Mouse (Mus musculus): ENCODE measurements around the gene Ephb4.
A peak's percentile ranks its signal among the peaks of the same experiment; 100 is the strongest.

Gene Ephb4

GRCm38 (mm10) chr5:137349384-137350204 lies at the start of gene Ephb4:
Gene Ephb4 (plus strand): TSS chr5:137350109.
- peak; percentile 75 for DNase-seq (ENCODE audit: low spot score)

DNA sequence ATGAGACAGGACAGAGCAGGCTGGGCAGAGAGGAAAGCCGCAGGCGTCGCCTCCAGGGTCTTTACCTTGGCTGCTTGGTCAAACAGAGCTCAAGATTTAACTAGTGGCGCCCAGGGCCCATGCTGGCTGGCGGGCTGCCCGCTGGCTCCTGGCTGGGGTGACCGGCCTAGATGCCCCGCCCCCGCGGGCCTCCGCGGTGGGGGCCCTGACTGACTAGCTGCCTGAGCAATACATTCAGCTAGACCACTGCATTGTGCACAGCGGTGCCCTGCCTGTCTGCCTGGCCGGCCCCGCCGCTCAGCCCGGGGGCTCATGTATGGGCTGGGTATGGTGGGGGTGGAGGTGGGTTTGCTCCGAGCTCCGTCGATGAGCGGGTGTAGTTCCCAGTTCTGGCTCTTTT lies 48.7 kb upstream of the Ephb4 start:
- no peak for DNase-seq (ENCODE audit: low spot score)

DNA sequence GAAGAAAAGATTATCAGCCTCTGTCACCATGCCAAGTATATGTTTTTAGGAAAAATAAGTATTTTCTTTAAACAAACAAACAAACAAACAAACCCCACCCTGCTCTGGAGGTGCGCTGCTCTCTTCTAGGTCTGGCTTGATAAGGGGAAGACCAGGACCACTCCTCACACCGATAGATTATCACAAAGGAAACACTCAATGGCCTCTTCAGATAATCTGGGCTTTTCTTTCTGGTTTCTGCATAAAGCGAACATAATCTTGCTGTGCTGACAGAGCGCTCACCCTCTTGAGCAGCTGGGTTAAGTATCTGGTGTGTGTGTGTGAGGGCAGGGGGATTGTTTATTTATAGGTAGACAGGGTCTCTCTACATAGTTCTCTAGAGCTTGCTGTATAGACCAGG lies 46.3 kb upstream of the Ephb4 start:
- no peak for DNase-seq (ENCODE audit: low spot score)

GRCm38 (mm10) chr5:137304165-137304564 lies 45.7 kb upstream of the Ephb4 start:
- no peak for DNase-seq (ENCODE audit: low spot score)

- no peak for DNase-seq (ENCODE audit: low spot score)
Measured at GRCm38 (mm10) chr5:137304816-137305215, 45.1 kb upstream of the Ephb4 start.

DNA sequence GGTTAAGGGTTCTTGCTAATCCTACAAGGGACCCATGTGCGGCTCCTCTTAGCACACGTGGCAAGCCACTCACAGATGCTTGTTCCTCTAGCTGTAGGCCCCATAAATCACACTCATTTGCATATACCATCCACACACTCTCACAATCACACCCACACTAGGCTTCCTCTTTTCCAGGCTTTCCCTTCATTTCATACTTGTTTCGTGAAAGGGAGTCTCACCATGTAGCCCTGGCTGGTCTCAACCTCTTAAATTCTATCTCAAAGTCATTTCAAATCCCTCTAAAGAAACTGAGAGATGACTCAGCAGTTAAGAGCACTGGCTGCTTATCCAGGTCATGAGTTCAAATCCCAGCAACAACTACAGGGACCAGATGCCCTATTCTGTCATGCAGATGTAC lies 44.1 kb upstream of the Ephb4 start:
- no peak for DNase-seq (ENCODE audit: low spot score)

DNA sequence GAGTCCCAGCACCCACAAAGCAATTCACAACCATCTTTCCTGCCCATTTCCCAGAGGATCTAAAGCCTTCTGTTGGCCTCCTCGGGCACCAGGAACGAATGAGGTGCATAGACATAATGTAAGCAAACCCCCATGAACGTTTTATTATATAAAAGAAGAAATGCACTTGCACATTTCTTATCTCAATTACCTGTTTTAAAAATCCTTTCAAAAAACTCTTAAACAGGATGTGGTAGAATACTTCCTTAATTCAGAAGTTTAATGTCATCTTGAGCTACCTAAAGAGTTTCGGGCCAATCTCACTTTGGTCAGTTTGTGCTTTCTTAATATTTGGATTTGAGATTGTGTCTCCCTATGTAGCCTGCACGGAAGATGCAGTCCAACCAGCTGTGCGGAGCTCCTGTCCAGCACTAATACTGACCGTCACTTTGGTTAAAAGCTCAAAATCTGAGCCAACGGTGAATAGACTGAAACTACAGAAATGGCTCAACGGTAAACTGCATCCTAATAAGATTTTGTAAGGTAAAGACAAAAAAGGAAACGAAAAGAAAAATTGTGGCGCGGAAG lies 43.4 kb upstream of the Ephb4 start:
- DNase-seq (ENCODE audit: low spot score): no peak

DNA sequence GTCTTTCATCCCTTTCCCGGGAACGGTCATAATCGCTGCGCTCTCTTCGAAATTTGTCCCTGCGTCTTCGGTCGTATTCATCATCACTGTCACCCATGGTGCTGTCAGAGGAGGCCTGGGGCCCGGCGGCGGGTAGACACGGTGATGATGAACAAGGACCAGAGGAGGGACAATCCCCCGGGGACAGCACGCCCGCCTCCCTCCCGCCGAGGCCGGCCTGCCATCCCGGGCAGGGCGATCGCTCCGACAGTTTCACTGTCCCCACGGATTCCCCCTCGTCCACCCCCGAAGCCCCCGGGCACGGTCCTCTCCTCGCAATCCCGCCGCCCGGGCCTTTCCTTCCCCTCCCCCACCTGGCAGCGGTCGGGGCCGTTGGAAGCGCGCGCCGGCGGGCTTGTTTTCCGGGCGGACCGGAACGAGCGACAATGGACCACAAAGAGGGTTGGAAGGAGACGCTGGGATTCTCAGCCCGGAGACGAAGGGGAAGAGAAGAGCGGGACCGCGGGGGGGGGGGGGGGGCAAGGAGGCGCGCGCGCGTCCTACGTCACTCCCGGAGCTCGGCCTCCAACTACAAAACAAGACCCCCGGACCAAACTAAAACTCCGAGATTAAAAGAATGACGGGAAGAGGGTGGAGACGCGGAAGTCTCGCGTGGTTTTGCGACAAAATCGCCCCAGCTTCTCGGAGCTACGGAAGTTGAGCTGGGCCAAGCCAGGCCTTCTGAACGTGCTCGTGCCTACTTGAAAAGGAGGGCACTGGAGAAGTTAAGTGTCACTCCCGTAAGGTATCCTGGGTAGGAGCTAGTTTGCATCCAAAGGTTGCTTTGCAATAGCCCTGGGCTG lies 42.6 kb upstream of the Ephb4 start, which contains the start of gene Srrt:
Srrt (minus strand) TSS at position 604 of the 842 bp plus-strand sequence.
- peak; percentile 65 for DNase-seq (ENCODE audit: low spot score)

DNA sequence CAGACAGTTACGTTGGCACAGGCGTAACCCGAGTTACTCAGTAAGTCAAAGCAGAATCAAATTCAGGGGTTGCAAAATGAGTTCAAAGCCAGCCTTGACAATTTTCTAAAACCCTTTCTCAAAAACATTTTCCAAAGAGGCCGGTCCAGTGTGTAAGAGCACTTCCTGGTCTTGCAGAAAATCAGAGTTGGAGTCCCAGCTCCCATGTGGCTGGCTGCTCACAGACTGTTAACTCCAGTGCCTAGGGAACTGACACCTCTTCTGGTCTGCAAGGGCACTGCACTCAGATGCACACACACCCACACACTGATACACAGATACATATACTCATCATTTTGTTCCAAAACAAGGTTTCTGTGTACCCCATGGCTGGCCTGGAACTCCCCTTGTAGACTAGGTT lies 41.6 kb upstream of the Ephb4 start:
- no peak for DNase-seq (ENCODE audit: low spot score)

GRCm38 (mm10) chr5:137313466-137314192 lies 36.3 kb upstream of the Ephb4 start:
- DNase-seq (ENCODE audit: low spot score): no peak

- peak; percentile 78 for DNase-seq (ENCODE audit: low spot score)
Measured at GRCm38 (mm10) chr5:137314193-137315083, 35.5 kb upstream of the Ephb4 start, which contains the start of gene Trip6. Gene Trip6 (minus strand): TSS chr5:137314404.

- no peak for DNase-seq (ENCODE audit: low spot score)
Measured at GRCm38 (mm10) chr5:137315084-137315903, 34.6 kb upstream of the Ephb4 start.

DNA sequence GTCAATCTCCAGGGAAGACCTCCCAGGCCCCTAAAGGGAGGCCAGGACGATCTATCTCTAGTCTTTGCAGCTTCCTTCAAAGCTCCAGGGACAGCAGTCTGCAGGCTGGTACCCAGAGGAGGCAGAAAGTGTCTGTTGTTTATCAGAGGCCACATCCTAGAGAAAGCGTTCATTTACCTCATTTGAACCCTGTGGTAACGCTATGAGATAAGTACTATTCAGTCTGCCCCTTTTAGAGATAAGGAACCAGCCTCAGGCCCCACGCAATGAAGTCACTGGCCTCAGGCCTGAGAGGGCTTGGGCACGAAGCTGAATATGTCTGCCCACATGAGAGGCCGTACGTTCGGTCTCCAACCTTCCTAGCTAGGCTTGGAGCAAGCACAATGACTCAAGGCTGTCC lies 32.5 kb upstream of the Ephb4 start:
- no peak for DNase-seq (ENCODE audit: low spot score)

DNA sequence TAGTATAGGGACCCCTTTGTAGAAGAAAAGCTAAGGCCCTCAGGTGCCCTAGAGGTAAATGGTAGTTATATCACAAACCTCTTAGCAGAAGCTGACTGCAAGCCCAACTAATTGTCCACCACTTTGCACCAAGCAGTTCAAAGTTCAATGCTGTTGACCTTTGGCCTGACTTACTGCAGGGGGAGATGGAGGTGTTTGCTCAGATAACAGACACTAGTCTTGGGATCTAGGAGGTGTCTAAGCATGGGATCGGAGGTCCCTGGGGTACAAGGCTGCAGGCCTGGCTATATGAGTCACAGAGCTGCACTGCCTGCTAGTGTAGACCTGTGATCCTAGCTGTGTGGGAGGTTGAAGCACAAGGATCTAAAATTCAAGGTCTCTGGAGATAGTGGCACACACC lies 31.3 kb upstream of the Ephb4 start:
- DNase-seq (ENCODE audit: low spot score): no peak

DNA sequence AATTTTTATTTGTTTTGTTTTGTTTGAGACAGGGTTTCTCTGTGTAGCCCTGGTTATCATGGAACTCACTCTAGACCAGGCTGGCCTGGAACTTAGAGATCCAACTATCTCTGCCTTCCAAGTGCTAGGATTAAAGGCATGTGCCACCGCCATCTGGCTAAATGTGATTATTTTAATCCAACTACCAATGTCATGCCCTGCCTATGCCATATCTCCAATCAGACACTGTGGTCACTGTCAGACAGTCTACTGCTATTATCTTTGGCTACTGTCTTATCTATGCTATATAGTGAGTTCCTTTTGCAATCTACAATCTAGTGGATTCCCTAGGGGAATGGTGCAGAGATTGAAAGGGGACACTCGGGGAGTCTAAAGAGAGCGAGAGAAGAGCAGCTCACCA lies 28.9 kb upstream of the Ephb4 start:
- DNase-seq (ENCODE audit: low spot score): no peak

DNA sequence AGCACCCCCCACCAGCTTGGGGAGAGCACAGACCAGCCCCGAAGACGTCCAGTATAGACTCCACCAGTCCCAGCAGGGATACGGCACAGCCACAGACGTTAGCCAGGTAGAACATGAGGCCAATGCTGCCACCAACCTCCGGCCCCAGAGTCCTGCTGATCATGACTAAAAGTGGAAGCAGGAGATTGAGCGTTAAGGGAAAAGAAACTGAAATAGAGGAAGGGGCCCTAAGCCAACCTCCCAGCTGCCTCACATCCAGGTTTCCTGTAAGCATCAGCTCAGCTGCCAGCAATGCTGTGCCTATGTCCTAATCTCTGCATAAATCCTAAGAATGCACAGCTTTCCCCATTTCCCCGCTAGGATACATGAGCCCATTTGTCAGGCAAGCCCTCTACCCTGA lies 19.0 kb upstream of the Ephb4 start:
- DNase-seq (ENCODE audit: low spot score): no peak

- DNase-seq (ENCODE audit: low spot score): no peak
Measured at GRCm38 (mm10) chr5:137332857-137333511, 16.9 kb upstream of the Ephb4 start.

DNA sequence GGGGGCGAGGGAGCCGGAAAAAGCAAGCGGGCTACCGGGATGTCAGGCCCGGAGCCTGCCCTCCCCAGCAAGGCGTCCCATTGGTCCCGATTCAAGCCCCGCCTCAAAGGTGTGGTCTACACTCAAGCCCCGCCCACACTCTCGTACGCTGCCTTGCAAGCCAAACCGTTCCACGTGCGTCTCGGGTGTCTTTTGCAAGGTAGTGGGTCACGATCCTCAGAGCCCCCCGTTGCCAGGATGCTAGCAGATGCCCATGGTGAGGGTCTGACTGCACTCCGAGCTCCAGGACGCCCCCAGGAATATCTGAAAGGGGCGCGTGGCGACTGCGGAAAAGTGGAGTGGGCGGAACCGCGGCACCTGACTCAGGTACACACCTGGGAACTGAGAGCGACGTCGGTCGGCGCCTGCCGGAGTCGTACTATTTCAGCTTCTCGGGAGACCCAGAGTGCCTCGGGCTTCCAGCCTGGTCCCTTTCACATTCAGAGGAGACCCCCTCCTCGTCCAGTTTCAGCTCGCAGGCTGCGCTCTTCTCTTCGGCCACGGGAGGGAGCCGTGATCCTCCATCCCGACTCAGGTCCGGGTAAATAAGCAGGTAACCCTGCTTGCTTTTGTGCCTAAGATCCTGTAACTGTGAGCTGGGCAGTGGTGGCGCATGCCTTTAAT lies 16.3 kb upstream of the Ephb4 start, which contains the start of gene Slc12a9:
Slc12a9 (minus strand) TSS at position 86 of the 663 bp plus-strand sequence.
- DNase-seq (ENCODE audit: low spot score): peak; percentile 77

DNA sequence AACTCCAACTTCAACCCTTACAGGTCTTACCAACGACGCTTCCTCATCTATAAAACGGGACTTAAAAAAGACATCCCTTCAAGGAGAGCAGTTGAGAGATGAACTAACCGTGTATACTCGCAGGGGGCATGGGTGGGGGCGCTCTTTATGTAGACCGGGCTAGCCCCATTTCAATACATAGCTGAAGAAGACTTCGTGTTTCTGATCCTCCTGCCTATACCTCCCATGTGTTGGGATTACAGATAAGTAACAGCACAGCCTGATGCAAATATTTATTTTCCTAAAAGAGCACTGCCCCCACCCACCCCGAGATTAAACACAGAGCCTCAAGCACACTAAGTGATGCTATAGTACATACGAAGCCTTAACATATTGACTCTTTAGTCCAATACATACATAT lies 15.6 kb upstream of the Ephb4 start:
- no peak for DNase-seq (ENCODE audit: low spot score)

Data from urinary bladder, postnatal 10 days (tissue).